Mouse (Mus musculus): ENCODE results near the gene Aldh16a1.

- no peak for TF ChIP-seq POLR2A (IDR thresholded peaks at IDR 0.05; ENCODE audit: low read depth, low read length)
- no peak for TF ChIP-seq CTCF (conservative IDR thresholded peaks at IDR 0.05; ENCODE audit: insufficient read depth, insufficient read length, low read depth, low read length)
Measured at GRCm38 (mm10) chr7:45134544-45135026, 19.8 kb downstream of the Aldh16a1 start.

Measured in kidney, adult 2 months (tissue).